Mouse (Mus musculus): ENCODE measurements around the gene Prmt9.

Gene Prmt9

DNA sequence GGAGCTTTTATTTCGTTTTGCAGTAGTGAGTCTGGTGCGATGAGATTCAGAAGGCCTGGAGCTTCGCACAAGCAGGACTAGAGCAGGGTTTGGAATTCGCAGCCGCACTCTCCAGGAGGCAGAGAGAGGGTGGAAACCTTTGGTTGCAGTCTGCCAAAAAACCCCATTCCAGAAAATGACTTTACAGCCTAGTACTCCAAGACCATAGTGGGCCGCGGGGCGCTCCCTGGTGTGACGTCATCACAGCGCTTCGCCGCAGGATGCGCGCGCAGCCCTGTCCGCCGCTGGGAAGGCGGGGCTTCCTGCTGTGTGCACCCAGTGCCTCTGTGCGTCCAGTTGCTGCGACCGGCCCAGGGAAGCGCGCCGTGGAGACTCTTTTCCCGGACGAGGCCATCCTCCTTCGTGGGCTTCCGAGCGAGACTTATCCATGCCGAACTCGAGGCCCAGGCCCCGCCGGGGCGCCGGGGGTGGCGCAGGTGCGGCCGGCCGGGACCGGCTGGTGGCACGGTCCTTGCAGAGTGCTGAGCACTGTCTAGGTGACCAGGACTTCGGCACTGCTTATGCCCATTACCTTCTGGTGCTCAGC is at the start of gene Prmt9:
Gene Prmt9 (plus strand): TSS at position 277 of the 586 bp plus-strand sequence.
- peak; percentile 93 for DNase-seq

DNA sequence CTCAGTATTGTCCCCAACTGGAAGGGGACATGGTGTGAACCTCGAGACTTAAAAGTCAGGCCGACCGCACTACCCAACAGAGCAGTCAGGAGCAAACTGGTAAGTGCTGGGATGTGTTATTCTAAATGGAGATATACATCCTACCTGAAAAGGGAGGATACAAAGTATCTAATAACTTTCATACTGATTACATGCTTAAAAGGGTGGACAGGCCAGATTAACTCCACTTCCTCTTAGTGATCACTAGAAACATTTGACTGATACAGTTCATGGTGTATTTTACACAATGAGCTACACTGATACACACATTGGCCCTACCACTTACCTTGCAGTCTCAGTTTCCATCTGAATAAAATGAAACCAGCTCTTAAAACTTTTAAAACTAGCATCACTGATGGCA is 48.9 kb upstream of the Prmt9 start:
- DNase-seq = no peak

DNA sequence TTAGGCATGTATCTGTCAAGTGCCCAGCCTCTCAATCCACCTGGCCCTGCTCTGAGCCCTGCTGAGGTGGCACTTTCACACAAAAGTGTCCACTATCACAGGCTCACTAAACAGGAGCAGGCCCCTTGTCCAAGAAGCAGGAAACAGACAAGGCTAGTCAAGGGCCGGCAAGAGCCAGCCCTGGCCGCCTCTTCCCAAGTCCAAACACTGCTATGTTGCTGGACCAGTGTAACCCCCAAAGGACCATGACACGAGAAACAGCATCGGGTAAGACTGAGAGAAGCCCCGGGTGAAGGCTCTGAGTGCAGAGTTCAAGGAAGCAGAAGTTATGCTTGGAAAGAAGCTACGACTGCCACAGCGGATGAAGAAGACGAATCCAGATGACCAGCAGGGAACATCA is 48.1 kb upstream of the Prmt9 start:
- no peak for DNase-seq

DNA sequence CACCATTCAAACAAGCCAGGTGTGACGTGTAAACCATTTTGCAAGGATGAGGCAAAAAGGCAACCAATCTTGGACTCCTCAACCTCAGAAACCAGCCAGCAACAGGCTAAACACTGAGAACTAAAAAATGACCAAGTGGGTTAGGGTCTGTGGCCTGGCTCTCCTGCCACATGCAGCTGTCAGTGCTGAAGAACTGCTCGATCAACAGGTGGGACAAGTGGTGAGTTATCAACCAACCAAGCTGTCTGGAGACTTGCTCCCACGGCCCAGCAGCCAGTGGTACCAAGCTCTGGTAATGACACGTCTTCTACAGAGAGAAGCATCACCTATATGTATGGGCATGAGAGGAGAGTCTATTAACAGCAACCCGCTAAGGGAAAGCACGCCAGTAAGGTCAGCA is 46.6 kb upstream of the Prmt9 start:
- no peak for DNase-seq

DNA sequence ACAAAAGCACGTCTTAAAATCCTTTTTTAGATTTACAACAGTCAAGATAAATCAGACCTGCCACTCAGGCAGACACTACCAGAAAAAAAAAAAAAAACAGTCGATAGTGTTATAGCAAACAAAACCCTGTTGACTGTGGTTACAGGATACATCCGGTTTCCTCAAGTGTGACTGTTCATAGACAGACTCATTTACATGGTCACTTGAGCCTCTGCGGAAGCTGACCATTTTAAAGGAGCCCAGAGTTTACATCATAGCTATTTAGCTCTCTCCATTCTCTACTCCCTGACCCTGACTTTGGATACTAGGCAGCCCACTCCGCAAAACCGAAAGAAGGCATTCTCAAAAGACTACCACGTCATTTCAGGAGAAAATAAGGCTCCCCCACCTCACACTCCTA is 42.7 kb upstream of the Prmt9 start:
- DNase-seq = no peak

DNA sequence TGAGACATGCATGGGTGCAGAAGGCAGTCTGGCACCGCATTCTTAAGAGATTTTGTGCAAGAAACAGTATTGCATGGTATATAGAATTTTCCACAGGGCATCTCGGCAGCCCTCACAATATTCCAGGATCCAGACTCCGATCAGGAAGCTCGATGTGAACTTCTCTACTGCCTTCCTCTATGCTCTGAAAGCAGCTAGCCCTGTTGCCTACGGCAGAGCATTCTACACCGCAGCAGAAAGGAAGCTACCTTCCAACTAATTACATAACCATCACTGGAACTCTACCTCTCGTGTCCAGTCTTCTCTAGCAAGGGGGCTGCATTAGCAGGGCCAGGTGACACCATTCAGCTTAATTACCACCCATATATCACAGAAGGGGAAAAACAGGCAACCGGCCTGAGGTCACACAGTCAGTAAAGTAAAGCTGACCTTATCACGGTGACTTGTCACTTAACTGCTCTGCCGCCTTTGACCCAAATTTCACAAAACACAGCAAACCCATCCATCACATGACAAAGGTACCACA is 41.6 kb upstream of the Prmt9 start:
- DNase-seq = no peak

DNA sequence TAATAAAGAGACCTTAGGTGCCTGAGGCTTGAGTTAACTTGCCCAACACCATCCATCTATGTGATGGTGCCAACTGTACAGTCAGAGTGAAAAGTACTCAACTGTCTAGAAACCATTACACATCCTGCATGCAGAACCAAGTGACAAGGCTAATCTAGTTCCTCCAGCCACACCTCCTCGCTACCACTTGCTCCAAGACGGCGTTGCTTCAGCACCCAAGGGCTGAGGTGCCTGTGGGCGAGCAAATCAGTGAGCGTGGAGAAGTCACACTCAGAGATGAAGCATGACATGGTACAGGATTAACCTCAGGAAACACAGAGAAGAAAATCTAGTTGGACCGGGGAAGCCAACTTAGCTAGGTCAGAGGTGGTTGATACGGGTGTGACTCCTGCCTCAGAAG is 40.2 kb upstream of the Prmt9 start:
- no peak for DNase-seq

DNA sequence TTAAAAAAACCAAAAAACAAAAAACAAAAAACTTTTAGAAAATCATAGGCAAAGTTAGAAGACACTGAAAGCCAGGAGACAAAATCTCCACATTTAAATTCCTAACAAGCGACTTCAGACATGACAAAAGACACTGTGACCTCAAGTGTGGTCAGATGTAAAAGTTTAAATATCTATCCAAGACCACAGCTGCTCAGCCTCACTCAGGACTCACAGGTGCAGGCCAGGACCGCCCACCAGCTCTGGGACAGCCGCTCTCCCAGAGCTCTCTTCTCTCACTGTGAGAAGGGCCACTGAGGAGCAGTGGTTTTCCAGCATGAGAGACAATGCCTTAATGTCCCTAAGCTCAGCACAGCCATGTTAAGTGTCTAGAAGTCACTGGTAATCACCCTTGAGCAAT is 38.8 kb upstream of the Prmt9 start:
- no peak for DNase-seq

DNA sequence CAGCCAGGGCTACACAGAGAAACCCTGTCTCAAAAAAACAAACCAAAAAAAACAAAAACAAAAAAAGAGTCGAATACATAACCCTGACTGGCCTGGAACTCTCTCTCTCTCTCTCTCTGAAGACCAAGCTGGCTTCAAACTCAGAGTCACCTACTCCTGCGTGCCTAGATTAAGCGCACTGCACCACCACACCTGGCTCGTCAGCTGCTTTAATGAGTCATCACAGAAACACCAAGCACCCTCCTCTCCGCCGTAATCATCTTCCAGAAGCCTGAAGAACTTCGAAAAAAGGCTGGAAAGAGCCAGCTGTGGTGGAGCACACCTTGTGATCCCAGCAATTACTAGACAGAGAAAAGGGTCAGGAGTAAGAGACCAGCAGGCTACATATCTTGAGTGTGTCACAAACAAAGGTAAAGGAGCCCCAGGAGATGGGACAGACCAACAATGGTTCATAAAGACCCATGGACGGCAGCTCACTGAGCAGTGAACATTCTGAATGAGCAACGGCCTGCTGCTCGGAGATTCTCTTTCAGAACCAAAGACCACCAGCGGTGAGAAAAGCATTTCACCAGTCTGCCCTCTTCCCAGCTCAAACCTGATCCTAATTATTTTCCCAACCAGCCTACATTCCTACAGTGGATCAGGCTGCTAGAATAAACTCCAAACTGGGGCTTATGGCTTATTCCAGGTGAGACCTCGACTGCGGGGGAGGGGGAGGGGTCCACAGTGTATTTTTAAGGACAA is 37.3 kb upstream of the Prmt9 start:
- DNase-seq = no peak

DNA sequence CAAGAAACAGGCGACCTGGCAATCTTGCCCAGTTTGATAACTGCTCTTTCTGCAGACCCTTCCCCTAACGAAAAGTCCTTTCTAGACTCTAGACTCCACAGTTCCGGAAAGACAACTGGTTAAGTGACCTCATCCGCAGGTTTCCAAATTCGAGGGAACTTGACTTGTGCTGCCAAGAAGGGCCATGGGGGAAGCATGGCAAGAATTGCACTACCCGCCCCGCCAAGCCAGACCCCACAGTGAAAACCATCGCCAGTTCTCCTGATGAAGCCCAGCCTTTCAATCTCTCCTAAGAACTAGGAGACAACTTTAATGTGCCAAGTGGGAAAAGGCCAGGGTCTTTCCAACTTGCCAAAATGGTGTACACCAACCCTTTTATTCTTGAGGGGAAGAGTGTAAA is 34.0 kb upstream of the Prmt9 start:
- no peak for DNase-seq

DNA sequence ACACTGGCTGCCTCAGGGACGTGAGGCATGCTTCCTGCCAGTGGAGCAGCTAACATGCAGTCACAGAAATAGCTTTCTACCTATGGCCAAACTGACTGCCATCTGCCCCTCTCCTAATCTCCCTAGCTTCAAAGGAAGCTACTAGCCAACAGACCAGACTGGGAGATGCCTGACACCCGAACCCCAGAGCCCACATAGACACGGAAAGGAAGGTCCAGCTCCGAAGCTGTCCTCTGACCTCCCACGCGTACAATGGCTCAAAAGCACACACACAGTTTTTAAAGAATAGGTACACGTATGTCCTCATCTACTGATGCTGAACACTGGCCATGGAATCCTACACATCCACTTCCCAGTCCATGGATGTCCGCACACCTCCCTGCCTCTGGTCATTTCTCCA is 33.4 kb upstream of the Prmt9 start:
- no peak for DNase-seq

DNA sequence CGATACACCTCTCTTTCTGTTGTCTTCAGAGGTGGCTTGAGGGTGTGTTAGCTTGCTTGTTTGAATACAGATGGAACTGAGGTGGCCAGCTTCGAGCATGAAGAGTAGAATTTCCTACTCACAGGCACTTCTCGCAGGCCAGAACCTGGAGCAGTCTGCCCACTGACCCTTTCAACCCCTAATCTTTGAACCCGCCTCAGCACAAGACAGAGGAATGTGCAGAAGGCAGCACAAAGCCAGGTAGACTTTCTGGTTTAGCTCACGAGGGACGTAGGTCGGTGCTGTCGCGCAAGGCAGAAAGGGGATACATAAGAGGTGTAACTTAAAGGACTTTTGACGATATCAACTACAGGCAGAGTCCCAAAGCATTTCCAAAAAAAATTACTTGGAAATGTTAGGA is 32.4 kb upstream of the Prmt9 start:
- no peak for DNase-seq

DNA sequence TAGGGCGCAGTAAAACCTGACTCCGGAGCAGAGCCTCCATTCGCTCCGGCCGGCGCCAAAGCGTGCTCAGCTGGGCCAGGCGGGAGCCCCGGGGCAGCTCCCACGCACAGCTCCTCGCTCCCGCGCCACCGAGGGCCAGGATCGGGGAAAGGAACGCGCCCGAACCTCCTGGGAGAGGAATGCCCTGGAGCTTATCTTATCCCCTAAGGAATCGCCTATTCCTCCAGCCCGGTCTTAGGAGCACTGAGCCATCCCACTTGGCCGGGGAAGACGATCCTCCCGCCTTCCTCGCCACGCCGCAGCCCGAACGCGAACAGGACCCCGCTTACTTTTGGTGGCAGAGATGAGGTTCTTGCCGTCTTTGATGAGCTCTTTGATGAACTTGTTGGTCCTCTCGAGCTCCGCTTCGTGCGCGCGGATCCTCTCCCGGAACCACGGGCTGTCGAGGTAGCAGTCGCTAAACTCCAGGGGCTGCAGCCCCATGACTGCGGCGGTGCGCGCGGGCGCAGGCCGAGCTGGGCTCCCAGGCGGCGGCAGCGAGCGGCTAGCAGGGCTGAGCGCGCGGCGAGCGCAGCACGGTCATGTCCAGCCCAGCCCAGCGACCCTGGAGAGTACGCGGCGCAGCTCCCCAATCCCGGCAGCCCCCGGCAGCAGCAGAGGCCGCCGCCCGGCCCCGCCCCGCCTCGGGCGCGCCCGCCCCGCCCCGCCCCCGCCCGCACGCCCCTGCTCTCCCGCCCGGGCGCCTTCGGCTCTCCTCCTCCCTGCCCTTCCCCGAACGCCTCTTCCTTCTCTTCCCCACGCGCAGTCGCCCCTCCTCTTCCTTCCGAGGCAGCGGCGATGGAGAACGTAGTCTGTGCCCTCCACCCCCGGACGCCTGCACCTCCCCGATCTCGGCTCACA is 31.6 kb upstream of the Prmt9 start, which contains the start of gene Arhgap10:
Gene Arhgap10 (minus strand): TSS at position 653 of the 900 bp plus-strand sequence.
- peak; percentile 53 for DNase-seq

DNA sequence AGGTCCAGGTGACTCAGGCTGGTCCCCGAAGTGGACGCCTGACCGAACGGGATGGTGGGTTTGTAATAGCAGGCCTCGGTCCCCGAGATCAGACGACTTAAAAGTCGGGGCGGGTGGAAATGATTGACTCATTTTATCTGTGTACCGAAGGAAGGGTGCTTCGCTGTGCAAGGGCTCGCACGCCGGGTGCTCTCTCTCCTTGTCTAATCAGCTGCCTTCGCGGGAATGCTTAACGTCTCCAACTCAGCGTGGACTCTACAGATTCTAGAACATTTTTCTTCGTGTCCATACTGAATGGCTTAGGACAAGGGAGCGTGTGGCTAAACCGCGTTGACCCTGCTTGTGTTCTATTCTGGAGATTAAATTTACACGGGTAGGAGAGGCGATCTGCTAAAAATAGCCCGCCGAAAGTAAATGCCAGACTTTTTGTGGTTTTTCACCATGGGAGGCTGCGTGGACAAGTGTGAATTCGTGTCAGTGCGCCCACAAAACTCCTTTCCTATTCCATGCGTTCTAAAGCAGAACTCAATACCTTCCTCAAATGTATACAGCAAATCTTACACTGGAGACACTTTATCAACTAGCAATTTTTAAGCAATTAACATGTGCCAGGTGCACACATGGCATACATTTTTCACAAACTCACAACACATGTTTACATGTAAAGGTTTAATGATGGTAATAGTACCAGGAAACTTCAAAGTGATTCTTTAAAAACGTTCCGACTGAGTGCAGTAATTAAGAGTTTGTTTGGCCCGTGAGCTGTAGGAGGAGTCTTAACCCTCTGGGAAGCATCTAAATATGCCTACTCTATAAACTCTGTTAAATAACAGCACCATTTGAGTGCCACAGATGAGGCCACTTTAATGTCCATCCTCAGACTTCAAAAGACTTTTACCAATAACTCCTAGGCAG is 30.7 kb upstream of the Prmt9 start:
- DNase-seq = no peak

DNA sequence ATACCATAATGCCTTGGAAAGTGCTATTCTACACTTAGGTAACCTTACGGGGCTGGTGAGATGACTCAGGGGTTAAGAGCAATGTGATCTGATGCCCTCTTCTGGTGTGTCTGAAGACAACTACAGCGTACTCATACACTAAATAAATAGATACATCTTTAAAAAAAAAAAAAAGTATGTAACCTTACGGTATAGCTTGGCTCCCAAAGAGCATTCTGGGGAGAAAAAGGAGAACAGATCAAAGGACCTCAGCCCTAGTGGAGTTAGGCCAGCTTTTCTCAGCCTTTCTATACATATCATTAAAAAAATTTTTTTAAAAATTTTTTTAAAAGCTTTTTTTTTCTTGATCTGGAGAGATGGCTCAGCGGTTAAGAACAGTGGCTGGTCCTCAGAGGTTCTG is 28.6 kb upstream of the Prmt9 start:
- no peak for DNase-seq

DNA sequence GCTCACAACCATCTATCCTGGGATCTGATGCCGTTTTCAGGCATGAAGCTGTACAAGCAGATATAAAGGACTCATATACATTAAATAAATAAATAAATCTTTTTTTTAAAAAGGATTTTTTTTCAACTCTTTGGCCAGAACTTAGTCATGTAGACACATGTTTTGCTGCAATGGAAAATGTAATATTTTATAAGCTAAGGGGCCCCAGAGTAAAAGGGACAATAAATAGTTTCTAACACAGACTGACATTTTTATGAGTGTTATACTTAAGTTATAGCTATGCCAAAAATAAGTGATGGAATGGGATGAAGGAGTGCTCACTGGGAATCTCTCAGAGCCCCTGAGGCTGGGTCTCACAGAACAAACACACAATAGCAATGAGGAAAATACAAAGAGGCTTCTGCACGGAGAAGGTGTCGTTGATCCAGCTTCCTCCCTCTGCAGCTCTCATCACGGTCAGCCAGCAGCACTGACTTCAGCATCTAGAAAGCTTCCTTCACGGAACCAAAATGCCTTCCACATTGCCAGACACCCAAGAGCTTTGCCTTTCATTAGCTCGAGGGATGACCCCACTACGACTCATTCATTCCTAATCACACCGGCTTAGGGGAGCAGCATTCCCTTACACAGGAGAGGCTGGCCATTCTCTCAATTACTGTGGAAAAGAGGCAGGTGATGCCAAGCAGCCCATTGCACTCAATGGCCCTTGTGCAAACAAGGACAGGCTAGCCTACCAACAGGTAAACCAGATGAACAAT is 28.0 kb upstream of the Prmt9 start:
- no peak for DNase-seq

DNA sequence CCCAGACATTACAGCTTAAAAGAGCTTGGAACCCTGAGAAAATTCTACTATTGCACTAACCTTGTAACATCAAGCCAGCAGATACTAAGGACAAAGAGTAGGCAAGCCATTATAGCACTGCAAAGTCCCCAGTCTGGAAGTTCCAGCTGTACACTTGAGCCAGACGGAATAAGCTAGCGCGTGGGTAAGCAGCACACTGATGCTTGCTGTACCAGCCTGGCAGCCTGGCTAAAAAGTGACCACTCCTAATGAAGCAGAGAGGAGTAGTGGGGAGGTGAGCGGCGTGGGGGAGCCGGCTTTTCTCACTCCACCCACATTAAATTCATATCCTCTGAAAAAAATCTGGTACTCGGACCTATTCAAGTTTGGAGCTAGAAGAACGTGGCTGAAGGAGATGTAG is 26.2 kb upstream of the Prmt9 start:
- no peak for DNase-seq

DNA sequence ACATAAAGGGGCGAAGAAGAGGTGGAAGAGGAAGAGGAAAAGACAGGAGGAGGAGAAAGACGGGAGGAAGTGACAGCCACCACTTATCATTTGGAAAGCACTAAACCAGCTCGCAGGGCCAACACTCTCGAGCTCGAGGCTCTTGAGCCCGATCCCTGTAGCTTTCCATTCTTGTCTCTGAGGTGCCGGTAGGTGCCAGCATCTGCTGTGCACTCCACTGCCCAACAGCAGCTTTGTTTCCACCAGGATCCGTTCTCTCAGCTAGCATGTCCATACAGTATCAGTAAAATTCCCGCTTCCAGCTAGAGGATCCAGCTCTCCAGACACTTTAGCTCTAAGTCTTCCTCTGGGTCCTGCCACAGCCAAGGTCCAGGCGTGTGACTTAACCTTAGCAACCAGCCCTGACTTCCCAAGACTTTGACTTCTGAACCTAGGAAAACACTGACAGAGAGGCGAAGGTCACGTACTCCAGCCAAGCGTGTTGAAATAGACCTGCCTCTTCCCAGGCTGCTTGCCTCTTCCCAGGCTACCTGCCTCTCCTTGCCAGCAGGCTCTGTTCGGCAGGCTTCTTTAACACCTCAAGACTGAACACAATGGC is 25.1 kb upstream of the Prmt9 start:
- DNase-seq = no peak

DNA sequence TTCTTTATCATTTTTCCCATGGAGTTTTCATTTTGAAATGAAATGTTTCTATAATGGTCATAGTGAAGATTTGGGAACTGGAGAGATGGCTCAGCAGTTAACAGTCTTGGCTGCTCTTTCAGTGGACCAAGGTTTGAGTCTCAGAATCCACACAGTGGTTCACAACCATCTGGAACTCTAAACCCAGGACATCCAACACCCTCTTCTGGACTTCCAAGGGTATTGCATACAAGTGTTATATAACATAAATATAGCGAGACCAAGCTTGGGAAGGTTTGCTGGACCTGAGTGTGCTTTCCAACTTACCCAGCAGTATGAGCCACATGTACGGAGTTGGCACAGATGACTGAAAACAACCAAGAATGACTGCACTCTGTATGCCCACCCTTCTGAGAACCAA is 24.3 kb upstream of the Prmt9 start:
- DNase-seq = no peak

DNA sequence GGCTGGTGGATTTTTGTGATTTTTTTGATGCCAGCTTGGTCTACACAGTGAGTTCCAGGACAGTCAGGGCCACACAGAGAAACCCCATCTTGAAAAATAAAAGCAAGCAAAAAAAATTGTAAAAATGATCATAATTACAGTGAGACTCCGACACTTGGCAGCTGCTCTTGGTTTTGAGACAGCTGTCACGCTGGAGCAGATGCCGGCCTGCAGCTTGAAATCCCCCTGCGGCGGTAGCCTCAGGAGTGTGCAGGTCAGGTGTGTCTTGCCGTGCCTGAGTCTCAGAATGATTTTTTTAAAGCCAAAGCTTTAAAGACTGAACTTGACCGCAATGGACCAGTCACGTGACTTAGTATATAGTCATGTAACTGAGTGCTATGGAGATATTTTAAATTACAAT is 23.1 kb upstream of the Prmt9 start:
- no peak for DNase-seq

DNA sequence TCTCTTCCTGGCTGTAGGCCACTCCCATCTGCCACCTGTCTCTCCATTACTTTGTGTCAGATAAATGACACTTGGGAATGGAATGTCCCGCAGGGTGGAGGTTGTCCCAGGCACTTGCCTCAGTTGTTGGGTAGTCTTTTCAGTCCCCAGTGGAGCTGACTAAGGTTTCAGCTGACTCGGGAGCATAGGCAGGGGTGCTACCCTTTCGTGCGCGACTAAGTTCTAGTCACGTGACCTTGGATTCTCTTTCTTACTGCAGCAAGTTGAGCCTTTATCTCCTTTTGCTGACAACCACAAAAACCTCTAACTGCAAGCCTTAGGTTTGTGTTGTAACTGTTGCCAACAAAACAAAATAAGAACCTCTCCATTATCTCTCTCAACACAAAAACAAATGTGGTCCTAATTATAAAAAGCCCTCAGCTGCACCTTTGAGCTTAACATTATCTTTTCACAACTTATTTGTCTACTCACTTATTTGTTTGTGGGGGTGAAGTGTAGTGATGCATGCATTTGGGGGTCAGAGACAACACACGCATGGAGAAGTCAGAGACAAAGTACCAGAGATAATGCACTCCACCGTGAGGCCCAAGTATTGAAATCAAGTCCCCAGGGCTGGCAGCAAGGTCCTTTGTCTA is 14.7 kb upstream of the Prmt9 start:
- DNase-seq = no peak
